Mouse (Mus musculus): ENCODE measurements around the gene Sgsm2. TPM values are rescaled to one million over a fixed set of nuclear protein-coding genes. Genes with fewer than 3 reads are reported as not detected.

Sgsm2 gene
- polyA plus RNA-seq (2015; fragmentation: Nextera tagmentation; extraction: Ambion mirVana): 0.79 and 0.87 TPM in 2 replicates

GRCm38 (mm10) chr11:74896901-74897677 is at the start of gene Sgsm2:
Sgsm2 (minus strand) TSS chr11:74897060.
- ATAC-seq (peak; percentile 57), DNase-seq (peak; percentile 75)
- H3K36me3 ChIP-seq (replicated peaks; ENCODE audit: insufficient read depth, low read length): peaks cover 21% of the 10 kb centered on the region
- H3K4me2 ChIP-seq (ENCODE audit: low read depth, low read length): peak within 1 kb of the TSS; percentile 100
- H3K27me3 ChIP-seq (ENCODE audit: insufficient read depth, low read length): no peaks in the 10 kb centered on the region
- H3K9me3 ChIP-seq (ENCODE audit: low read length): no peaks in the 10 kb centered on the region
- peak within 1 kb of the TSS; percentile 89 for H3K9ac ChIP-seq (replicated peaks)
- H3K4me1 ChIP-seq (ENCODE audit: insufficient read depth): peaks cover 5% of the 10 kb centered on the region; the same call in 1 of the 2 replicates
- 2% methylated on average over 68 of the region's 74 CpGs for WGBS (ENCODE audit: insufficient replicate concordance)
- TF ChIP-seq EP300 (IDR thresholded peaks at IDR 0.05; ENCODE audit: low read depth) (no peak), CTCF (IDR thresholded peaks at IDR 0.05; ENCODE audit: low read depth) (no peak)
- peak within 1 kb of the TSS; percentile 77 for H3K27ac ChIP-seq (ENCODE audit: low read depth)
- peak within 1 kb of the TSS; percentile 97 for H3K4me3 ChIP-seq (ENCODE audit: low read depth, low read length)

- Histone ChIP-seq H3K36me3 (replicated peaks; ENCODE audit: insufficient read depth, low read length) (peaks cover 28% of the 10 kb centered on the region), H3K9me3 (ENCODE audit: low read length) (no peaks in the 10 kb centered on the region), H3K4me2 (ENCODE audit: low read depth, low read length) (no peak overlapping the region), H3K4me1 (ENCODE audit: insufficient read depth) (peaks cover 3% of the 10 kb centered on the region; the same call in 1 of the 2 replicates), H3K27ac (ENCODE audit: low read depth) (no peak overlapping the region), H3K4me3 (ENCODE audit: low read depth, low read length) (no peak overlapping the region), H3K27me3 (ENCODE audit: insufficient read depth, low read length) (no peaks in the 10 kb centered on the region), H3K9ac (replicated peaks) (no peak overlapping the region)
- TF ChIP-seq CTCF (IDR thresholded peaks at IDR 0.05; ENCODE audit: low read depth) (peak; percentile 70), EP300 (IDR thresholded peaks at IDR 0.05; ENCODE audit: low read depth) (no peak)
- DNase-seq: no peak
- 77% methylated on average over 3 of the region's 3 CpGs for WGBS (ENCODE audit: insufficient replicate concordance)
- no peak for ATAC-seq
These were observed 49.5 kb upstream of the Sgsm2 start for GRCm38 (mm10) chr11:74946348-74946747.

GRCm38 (mm10) chr11:74930391-74930790 is 33.5 kb upstream of the Sgsm2 start:
- Histone ChIP-seq H3K9me3 (ENCODE audit: low read length) (no peaks in the 10 kb centered on the region), H3K4me1 (ENCODE audit: insufficient read depth) (peaks cover 15% of the 10 kb centered on the region), H3K4me2 (ENCODE audit: low read depth, low read length) (no peak overlapping the region), H3K27ac (ENCODE audit: low read depth) (no peak overlapping the region), H3K9ac (replicated peaks) (no peak overlapping the region), H3K27me3 (ENCODE audit: insufficient read depth, low read length) (no peaks in the 10 kb centered on the region), H3K36me3 (replicated peaks; ENCODE audit: insufficient read depth, low read length) (peaks cover 42% of the 10 kb centered on the region), H3K4me3 (ENCODE audit: low read depth, low read length) (no peak overlapping the region)
- TF ChIP-seq CTCF (IDR thresholded peaks at IDR 0.05; ENCODE audit: low read depth): no peak
- no peak for TF ChIP-seq EP300 (IDR thresholded peaks at IDR 0.05; ENCODE audit: low read depth)
- no peak for ATAC-seq
- 90% methylated on average over 7 of the region's 7 CpGs for WGBS (ENCODE audit: insufficient replicate concordance)
- DNase-seq: no peak

- DNase-seq (no peak), ATAC-seq (no peak)
- WGBS (ENCODE audit: insufficient replicate concordance): 88% methylated on average over 4 of the region's 4 CpGs
- no peak for TF ChIP-seq EP300 (IDR thresholded peaks at IDR 0.05; ENCODE audit: low read depth)
- TF ChIP-seq CTCF (IDR thresholded peaks at IDR 0.05; ENCODE audit: low read depth): no peak
- Histone ChIP-seq H3K36me3 (replicated peaks; ENCODE audit: insufficient read depth, low read length) (peaks cover 35% of the 10 kb centered on the region), H3K4me3 (ENCODE audit: low read depth, low read length) (no peak overlapping the region), H3K9ac (replicated peaks) (no peak overlapping the region), H3K27ac (ENCODE audit: low read depth) (no peak overlapping the region), H3K27me3 (ENCODE audit: insufficient read depth, low read length) (no peaks in the 10 kb centered on the region), H3K9me3 (ENCODE audit: low read length) (no peaks in the 10 kb centered on the region), H3K4me2 (ENCODE audit: low read depth, low read length) (no peak overlapping the region), H3K4me1 (ENCODE audit: insufficient read depth) (peaks cover 19% of the 10 kb centered on the region)
These were observed 32.3 kb upstream of the Sgsm2 start for GRCm38 (mm10) chr11:74929111-74929510.

- TF ChIP-seq CTCF (IDR thresholded peaks at IDR 0.05; ENCODE audit: low read depth) (no peak), EP300 (IDR thresholded peaks at IDR 0.05; ENCODE audit: low read depth) (no peak)
- ATAC-seq (no peak), DNase-seq (no peak)
- H3K4me3 ChIP-seq (ENCODE audit: low read depth, low read length): peak overlapping the region; percentile 85
- H3K4me2 ChIP-seq (ENCODE audit: low read depth, low read length): peak overlapping the region; percentile 87
- peak overlapping the region; percentile 96 for H3K27ac ChIP-seq (ENCODE audit: low read depth)
- H3K27me3 ChIP-seq (ENCODE audit: insufficient read depth, low read length): no peaks in the 10 kb centered on the region
- WGBS (ENCODE audit: insufficient replicate concordance): 90% methylated on average over 2 of the region's 2 CpGs
- peaks cover 17% of the 10 kb centered on the region for H3K36me3 ChIP-seq (replicated peaks; ENCODE audit: insufficient read depth, low read length)
- H3K4me1 ChIP-seq (ENCODE audit: insufficient read depth): peaks cover 20% of the 10 kb centered on the region
- no peak overlapping the region; the same call in 1 of the 2 replicates for H3K9ac ChIP-seq (replicated peaks)
- H3K9me3 ChIP-seq (ENCODE audit: low read length): no peaks in the 10 kb centered on the region
These were observed 30.4 kb upstream of the Sgsm2 start for GRCm38 (mm10) chr11:74927236-74927725.

- H3K9me3 ChIP-seq (ENCODE audit: low read length): no peaks in the 10 kb centered on the region
- WGBS (ENCODE audit: insufficient replicate concordance): 4% methylated on average over 11 of the region's 11 CpGs
- peaks cover 20% of the 10 kb centered on the region for H3K4me1 ChIP-seq (ENCODE audit: insufficient read depth)
- peak overlapping the region; percentile 96 for H3K27ac ChIP-seq (ENCODE audit: low read depth)
- peaks cover 10% of the 10 kb centered on the region for H3K36me3 ChIP-seq (replicated peaks; ENCODE audit: insufficient read depth, low read length)
- no peaks in the 10 kb centered on the region for H3K27me3 ChIP-seq (ENCODE audit: insufficient read depth, low read length)
- ATAC-seq (peak; percentile 12), DNase-seq (peak; percentile 57)
- no peak for TF ChIP-seq CTCF (IDR thresholded peaks at IDR 0.05; ENCODE audit: low read depth)
- 0 out of 2 replicates have a peak, but pooled peaks have one; percentile 10 for TF ChIP-seq EP300 (IDR thresholded peaks at IDR 0.05; ENCODE audit: low read depth)
- H3K9ac ChIP-seq (replicated peaks): peak overlapping the region; percentile 92
- H3K4me3 ChIP-seq (ENCODE audit: low read depth, low read length): peak overlapping the region; percentile 85
- H3K4me2 ChIP-seq (ENCODE audit: low read depth, low read length): peak overlapping the region; percentile 87
These were observed 29.6 kb upstream of the Sgsm2 start for GRCm38 (mm10) chr11:74926388-74927005.

All from liver, postnatal 0 days (tissue).